Mouse (Mus musculus) heart, adult 18-20 months (tissue): ENCODE measurements around the gene Robo1. TPM values are rescaled to one million over a fixed set of nuclear protein-coding genes. Genes with fewer than 3 reads are reported as not detected.

Experiments used
- DNase-seq, 2 experiments: peaks; one replicate each; pipeline ENCODE4 v3.0.0; 2021 to 2022; ENCODE audit warnings: mixed read lengths in 1 of 2
- total RNA-seq, 2 experiments: library from RNA; stranded (reverse); gene quantifications; 2 replicates each; pipeline ENCODE4 v1.2.3; 2021

Robo1 gene
- total RNA-seq, 2 experiments from 2014 or later: 0.79 to 1.6 TPM

GRCm38 (mm10) chr16:72603487-72604206 lies 295.5 kb downstream of the Robo1 start:
- DNase-seq: no peak

- DNase-seq: peak; percentile 12 to 72
Measured at GRCm38 (mm10) chr16:72605066-72605465, 297.0 kb downstream of the Robo1 start.

GRCm38 (mm10) chr16:72610661-72611112 lies 302.6 kb downstream of the Robo1 start:
- no peak for DNase-seq

GRCm38 (mm10) chr16:72614898-72615297 lies 306.8 kb downstream of the Robo1 start:
- no peak for DNase-seq

GRCm38 (mm10) chr16:72615360-72615759 lies 307.3 kb downstream of the Robo1 start:
- no peak for DNase-seq

- DNase-seq: no peak
Measured at GRCm38 (mm10) chr16:72622371-72622770, 314.3 kb downstream of the Robo1 start.

- DNase-seq: no peak
Measured at GRCm38 (mm10) chr16:72622868-72623267, 314.8 kb downstream of the Robo1 start.

- no peak for DNase-seq
Measured at GRCm38 (mm10) chr16:72633846-72634245, 325.7 kb downstream of the Robo1 start.

GRCm38 (mm10) chr16:72639332-72639940 lies 331.3 kb downstream of the Robo1 start:
- no peak for DNase-seq

GRCm38 (mm10) chr16:72640932-72641811 lies 333.1 kb downstream of the Robo1 start:
- no peak for DNase-seq

GRCm38 (mm10) chr16:72645890-72646289 lies 337.8 kb downstream of the Robo1 start:
- no peak for DNase-seq

GRCm38 (mm10) chr16:72649314-72649713 lies 341.2 kb downstream of the Robo1 start:
- peak in 1 of 2 experiments; percentile 45 for DNase-seq

GRCm38 (mm10) chr16:72655411-72655810 lies 347.3 kb downstream of the Robo1 start:
- no peak for DNase-seq

- peak; percentile 59 to 68 for DNase-seq
Measured at GRCm38 (mm10) chr16:72662837-72663350, 354.8 kb downstream of the Robo1 start.

- peak; percentile 27 to 53 for DNase-seq
Measured at GRCm38 (mm10) chr16:72663351-72664232, 355.5 kb downstream of the Robo1 start.

GRCm38 (mm10) chr16:72664233-72664613 lies 356.1 kb downstream of the Robo1 start:
- DNase-seq: no peak

GRCm38 (mm10) chr16:72664806-72665205 lies 356.7 kb downstream of the Robo1 start:
- DNase-seq: peak in 1 of 2 experiments; percentile 6

GRCm38 (mm10) chr16:72665454-72665853 lies 357.3 kb downstream of the Robo1 start:
- no peak for DNase-seq

GRCm38 (mm10) chr16:72670240-72671038 lies 362.3 kb downstream of the Robo1 start:
- no peak for DNase-seq

GRCm38 (mm10) chr16:72677234-72677633 lies 369.1 kb downstream of the Robo1 start:
- no peak for DNase-seq

GRCm38 (mm10) chr16:72678450-72678849 lies 370.3 kb downstream of the Robo1 start:
- no peak for DNase-seq
